In genomic region chr12:86305045-86305444, GRCm38 (mm10) we compare ENCODE assay signal across 7 mouse cellular contexts. TPM values are rescaled to one million over a fixed set of nuclear protein-coding genes. Genes with fewer than 3 reads are reported as not detected.
DNase-seq lines count a peak whose midpoint lies in the region; ATAC-seq lines count a peak whose summit lies in the region.

No protein-coding gene starts in this region.

- DNase-seq in kidney, adult 8-10 months, result no peak
- DNase-seq in embryonic facial prominence, embryonic 11.5 days (ENCODE audit: low spot score), result no peak
- DNase-seq in limb, embryonic 10.5 days (ENCODE audit: low spot score), result no peak
- no peak for DNase-seq in right cerebral cortex, postnatal 10 days (ENCODE audit: low spot score in 2 of 2)

- H3K4me1 ChIP-seq in kidney, embryonic 16.5 days (ENCODE audit: insufficient read depth, low read length), result 0 out of 2 replicates have a peak, but pooled peaks cover 9% of the 10 kb centered on the region
- H3K4me1 ChIP-seq in embryonic facial prominence, embryonic 11.5 days (ENCODE audit: control insufficient read depth, insufficient read depth, low read length), result no peaks in the 10 kb centered on the region
- peaks cover 18% of the 10 kb centered on the region for H3K4me1 ChIP-seq in limb, embryonic 10.5 days
- H3K4me1 ChIP-seq in stomach, embryonic 14.5 days (ENCODE audit: control insufficient read depth, insufficient read depth, low read length), result no peaks in the 10 kb centered on the region

- WGBS in kidney, embryonic 16.5 days, result 41% methylated on average over 7 of the region's 7 CpGs
- 60% methylated on average over 7 of the region's 7 CpGs for WGBS in embryonic facial prominence, embryonic 11.5 days
- 53% methylated on average over 7 of the region's 7 CpGs for WGBS in limb, embryonic 10.5 days
- 54% methylated on average over 7 of the region's 7 CpGs for WGBS in stomach, embryonic 14.5 days

- H3K9ac ChIP-seq in kidney, embryonic 16.5 days (replicated peaks; ENCODE audit: low read length), result no peak overlapping the region
- peak overlapping the region; percentile 25; the same call in 1 of the 2 replicates for H3K9ac ChIP-seq in embryonic facial prominence, embryonic 11.5 days (replicated peaks; ENCODE audit: low read length)
- no peak overlapping the region for H3K9ac ChIP-seq in stomach, embryonic 14.5 days (replicated peaks; ENCODE audit: low read depth, low read length)

- peak overlapping the region; percentile 27 for H3K4me3 ChIP-seq in kidney, embryonic 16.5 days (ENCODE audit: low read length)
- H3K4me3 ChIP-seq in embryonic facial prominence, embryonic 11.5 days (ENCODE audit: low read depth, low read length), result no peak overlapping the region
- H3K4me3 ChIP-seq in limb, embryonic 10.5 days, result peak overlapping the region; percentile 45
- H3K4me3 ChIP-seq in stomach, embryonic 14.5 days (ENCODE audit: low read depth, low read length), result no peak overlapping the region

- no peaks in the 10 kb centered on the region for H3K9me3 ChIP-seq in kidney, embryonic 16.5 days (ENCODE audit: low read length)
- H3K9me3 ChIP-seq in embryonic facial prominence, embryonic 11.5 days (replicated peaks; ENCODE audit: control insufficient read depth, low read length), result no peaks in the 10 kb centered on the region
- H3K9me3 ChIP-seq in limb, embryonic 10.5 days (replicated peaks), result no peaks in the 10 kb centered on the region
- H3K9me3 ChIP-seq in stomach, embryonic 14.5 days (ENCODE audit: control insufficient read depth, low read depth, low read length), result no peaks in the 10 kb centered on the region

- peak; percentile 52 for ATAC-seq in kidney, embryonic 16.5 days (ENCODE audit: low FRiP score, low TSS enrichment)
- ATAC-seq in embryonic facial prominence, embryonic 11.5 days (replicated peaks; ENCODE audit: insufficient number of reproducible peaks, low FRiP score, low TSS enrichment, low read depth), result no peak
- ATAC-seq in stomach, embryonic 14.5 days (ENCODE audit: insufficient number of reproducible peaks, insufficient read depth, low FRiP score, low read depth), result no peak
- no peak for ATAC-seq in erythroblast, adult 5-6 weeks (replicated peaks; ENCODE audit: low FRiP score, poor library complexity, severe bottlenecking)

- no peak overlapping the region for H3K27ac ChIP-seq in kidney, embryonic 16.5 days (ENCODE audit: low read length)
- no peak overlapping the region for H3K27ac ChIP-seq in embryonic facial prominence, embryonic 11.5 days (replicated peaks; ENCODE audit: low read depth, low read length)
- peak overlapping the region; percentile 62; the same call in 1 of the 2 replicates for H3K27ac ChIP-seq in limb, embryonic 10.5 days
- no peak overlapping the region for H3K27ac ChIP-seq in stomach, embryonic 14.5 days (ENCODE audit: low read length)

- H3K27me3 ChIP-seq in kidney, embryonic 16.5 days (ENCODE audit: insufficient read depth, low read length), result no peaks in the 10 kb centered on the region
- H3K27me3 ChIP-seq in embryonic facial prominence, embryonic 11.5 days (ENCODE audit: control insufficient read depth, insufficient read depth, low read length), result no peaks in the 10 kb centered on the region
- no peaks in the 10 kb centered on the region for H3K27me3 ChIP-seq in limb, embryonic 10.5 days (ENCODE audit: low read depth, poor library complexity, severe bottlenecking)
- H3K27me3 ChIP-seq in stomach, embryonic 14.5 days (ENCODE audit: control insufficient read depth, insufficient read depth, low read length), result no peaks in the 10 kb centered on the region

- no peaks in the 10 kb centered on the region for H3K36me3 ChIP-seq in kidney, embryonic 16.5 days (ENCODE audit: insufficient read depth, low read length)
- H3K36me3 ChIP-seq in embryonic facial prominence, embryonic 11.5 days (replicated peaks; ENCODE audit: control insufficient read depth, insufficient read depth, low read depth, low read length), result no peaks in the 10 kb centered on the region
- H3K36me3 ChIP-seq in limb, embryonic 10.5 days, result no peaks in the 10 kb centered on the region
- no peaks in the 10 kb centered on the region for H3K36me3 ChIP-seq in stomach, embryonic 14.5 days (ENCODE audit: control insufficient read depth, insufficient read depth, low read length)

- peak overlapping the region; percentile 48 for H3K4me2 ChIP-seq in kidney, embryonic 16.5 days (replicated peaks; ENCODE audit: low read depth, low read length)
- peak overlapping the region; percentile 23; the same call in 1 of the 2 replicates for H3K4me2 ChIP-seq in embryonic facial prominence, embryonic 11.5 days (ENCODE audit: low read depth, low read length)
- peak overlapping the region; percentile 28; the same call in 1 of the 2 replicates for H3K4me2 ChIP-seq in stomach, embryonic 14.5 days (replicated peaks; ENCODE audit: low read depth, low read length)

RNA-seq across cellular contexts. Expression of gene Esrrb, which starts 55.9 kb away (rescaled TPM):
- 0.77 and 0.96 TPM in 2 replicates for polyA plus RNA-seq in kidney, embryonic 16.5 days (2015; fragmentation: Nextera tagmentation; extraction: Ambion mirVana)
- polyA plus RNA-seq in embryonic facial prominence, embryonic 11.5 days (2014; fragmentation: Nextera tagmentation; extraction: Ambion mirVana), result 0.14 and 0.38 TPM in 2 replicates
- 0.06 and 0.15 TPM in 2 replicates for polyA plus RNA-seq in limb, embryonic 10.5 days (2016; fragmentation: Nextera tagmentation; extraction: Ambion mirVana)
- polyA plus RNA-seq in stomach, embryonic 14.5 days (2014; fragmentation: Nextera tagmentation; extraction: Ambion mirVana), result 0.21 and 0.22 TPM in 2 replicates
- total RNA-seq in erythroblast, adult 5-6 weeks (2015; ENCODE audit: low replicate concordance), result not detected in 2 replicates
- total RNA-seq in erythroblast, adult 5-6 weeks (2017; ENCODE audit: low replicate concordance), result 0.14 TPM in 1 of 2 replicates, not detected in the other

Comparison
In these comparisons a context has a peak if more than half of its experiments do, and no peak if none do; other contexts are left out.
1. H3K4me3 ChIP-seq: peak in kidney, embryonic 16.5 days (single experiment) and limb, embryonic 10.5 days (single experiment); none in embryonic facial prominence, embryonic 11.5 days (single experiment) and stomach, embryonic 14.5 days (single experiment).
2. Peak in every context shown above with its lines, with median percentiles within 50 percentile points of each other: H3K4me2 ChIP-seq.